Mouse (Mus musculus) liver, postnatal 0 days (tissue): Measurements from ENCODE around the gene Gm43738. TPM values are rescaled to one million over a fixed set of nuclear protein-coding genes. Genes with fewer than 3 reads are reported as not detected.

Experiments used
- ATAC-seq: fragments of 200-750 bp; cut with Nextera tagmentation; 2 replicates; pipeline ENCODE4 v1.8.0; 2017; ENCODE audit warnings: mild to moderate bottlenecking, moderate library complexity
- DNase-seq: peaks from one replicate; pipeline ENCODE4 v3.0.0-alpha.2; 2016
- H3K27ac ChIP-seq: fragments of 300-500 bp; sonication (generic); 2 replicates; pipeline ENCODE4 v1.5.1; 2014; ENCODE audit warnings: antibody characterized with exemption, moderate library complexity, mild to moderate bottlenecking, low read depth
- H3K27me3 ChIP-seq: fragments of 300-500 bp; sonication (generic); 2 replicates; pipeline ENCODE4 v1.6.1; 2014; ENCODE audit warnings: low read length, control low read depth, mixed read lengths; ENCODE audit not compliant: insufficient read depth
- H3K36me3 ChIP-seq: fragments of 300-500 bp; sonication (generic); replicated peaks from 2 replicates; pipeline ENCODE4 v1.6.1; 2014; ENCODE audit warnings: mild to moderate bottlenecking, control low read depth, low read length, moderate library complexity, mixed read lengths; ENCODE audit not compliant: insufficient read depth
- H3K4me1 ChIP-seq: fragments of 300-500 bp; sonication (generic); 2 replicates; pipeline ENCODE4 v1.6.1; 2014; ENCODE audit warnings: antibody characterized with exemption, mild to moderate bottlenecking, control low read depth; ENCODE audit not compliant: insufficient read depth
- H3K4me2 ChIP-seq: fragments of 300-500 bp; sonication (generic); 2 replicates; pipeline ENCODE4 v1.6.1; 2014; ENCODE audit warnings: low read depth, mild to moderate bottlenecking, low read length, moderate library complexity, mixed read lengths
- H3K4me3 ChIP-seq: fragments of 300-500 bp; sonication (generic); 2 replicates; pipeline ENCODE4 v1.5.1; 2014; ENCODE audit warnings: low read depth, low read length
- H3K9ac ChIP-seq: fragments of 300-500 bp; sonication (generic); replicated peaks from 2 replicates; pipeline ENCODE4 v1.6.1; 2014; ENCODE audit warnings: mild to moderate bottlenecking, moderate library complexity
- H3K9me3 ChIP-seq: fragments of 300-500 bp; sonication (generic); 2 replicates; pipeline ENCODE4 v1.6.1; 2016; ENCODE audit warnings: mild to moderate bottlenecking, control low read depth, low read length, mixed read lengths
- CTCF ChIP-seq: sonication (generic); IDR thresholded peaks from 2 replicates; pipeline ENCODE4 v1.5.1; 2016; ENCODE audit warnings: antibody characterized with exemption, low read depth
- EP300 ChIP-seq: IDR thresholded peaks from 2 replicates; pipeline ENCODE4 v1.6.1; 2016; ENCODE audit warnings: antibody characterized with exemption, low read depth, mild to moderate bottlenecking
- WGBS: fragments of 180-500 bp; shearing (Covaris S2); extraction: QIAGEN DNeasy Blood & Tissue Kit; methylation state at CpG from one replicate; pipeline ENCODE4 v1.1.7; 2014; ENCODE audit not compliant: insufficient replicate concordance; 5-methylcytosine and 5-hydroxymethylcytosine counted together
- polyA plus RNA-seq: library from polyadenylated mRNA; unstranded; fragments of >200 nt; fragmentation: Nextera tagmentation; extraction: Ambion mirVana; gene quantifications from 2 replicates; pipeline ENCODE4 v1.2.1, GENCODE M21; 2015

Gene Gm43738
- polyA plus RNA-seq, 1 experiment from 2014 or later, result not detected

- Histone ChIP-seq H3K27me3 (no peaks in the 10 kb centered on the region), H3K4me1 (peaks cover 13% of the 10 kb centered on the region), H3K4me2 (no peak overlapping the region), H3K36me3 (no peaks in the 10 kb centered on the region), H3K27ac (no peak overlapping the region), H3K4me3 (no peak overlapping the region), H3K9ac (no peak overlapping the region), H3K9me3 (no peaks in the 10 kb centered on the region)
- TF ChIP-seq CTCF (no peak), EP300 (no peak)
- WGBS, result 55% methylated on average over 3 of the region's 3 CpGs
- DNase-seq (no peak), ATAC-seq (no peak)
These were observed 6.6 kb upstream of the Gm43738 start for GRCm38 (mm10) chr3:89107545-89107944.

- Histone ChIP-seq H3K4me3 (no peak overlapping the region), H3K9ac (no peak overlapping the region), H3K36me3 (no peaks in the 10 kb centered on the region), H3K4me1 (peaks cover 17% of the 10 kb centered on the region), H3K9me3 (no peaks in the 10 kb centered on the region), H3K27ac (no peak overlapping the region), H3K4me2 (no peak overlapping the region), H3K27me3 (no peaks in the 10 kb centered on the region)
- TF ChIP-seq EP300, result no peak
- no peak for TF ChIP-seq CTCF
- DNase-seq, result no peak
- no peak for ATAC-seq
These were observed 6.0 kb upstream of the Gm43738 start for GRCm38 (mm10) chr3:89106881-89107280.

- Histone ChIP-seq H3K9me3 (no peaks in the 10 kb centered on the region), H3K4me1 (peaks cover 31% of the 10 kb centered on the region), H3K27ac (peak overlapping the region; percentile 75), H3K4me2 (peak overlapping the region; percentile 72; the same call in 1 of the 2 replicates), H3K27me3 (no peaks in the 10 kb centered on the region), H3K36me3 (peaks cover 11% of the 10 kb centered on the region; the same call in 1 of the 2 replicates), H3K9ac (no peak overlapping the region), H3K4me3 (no peak overlapping the region)
- no peak for TF ChIP-seq EP300
- TF ChIP-seq CTCF, result no peak
- ATAC-seq (no peak), DNase-seq (no peak)
- 35% methylated on average over 4 of the region's 4 CpGs for WGBS
These were observed 2.3 kb upstream of the Gm43738 start for GRCm38 (mm10) chr3:89103291-89103595.

- peak overlapping the region; percentile 75 for H3K27ac ChIP-seq
- peaks cover 16% of the 10 kb centered on the region for H3K36me3 ChIP-seq
- no peaks in the 10 kb centered on the region for H3K9me3 ChIP-seq
- no peaks in the 10 kb centered on the region for H3K27me3 ChIP-seq
- H3K4me1 ChIP-seq, result peaks cover 31% of the 10 kb centered on the region
- 48% methylated on average over 12 of the region's 12 CpGs for WGBS
- peak overlapping the region; percentile 54 for H3K4me3 ChIP-seq
- H3K4me2 ChIP-seq, result peak overlapping the region; percentile 72
- no peak for TF ChIP-seq EP300
- TF ChIP-seq CTCF, result no peak
- no peak for DNase-seq
- H3K9ac ChIP-seq, result no peak overlapping the region
- ATAC-seq, result no peak
These were observed 1.8 kb upstream of the Gm43738 start for GRCm38 (mm10) chr3:89102495-89103290.

GRCm38 (mm10) chr3:89101812-89102494, 1.1 kb upstream of the Gm43738 start, which contains the start of gene Fdps:
Fdps (minus strand) TSS chr3:89101959.
- peak within 1 kb of the TSS; percentile 72 for H3K4me2 ChIP-seq
- ATAC-seq (peak; percentile 99), DNase-seq (peak; percentile 95)
- TF ChIP-seq EP300 (peak; percentile 32; the same call in 1 of the 2 replicates), CTCF (peak; percentile 30)
- H3K36me3 ChIP-seq, result peaks cover 23% of the 10 kb centered on the region
- no peaks in the 10 kb centered on the region for H3K9me3 ChIP-seq
- peaks cover 31% of the 10 kb centered on the region for H3K4me1 ChIP-seq
- H3K27me3 ChIP-seq, result no peaks in the 10 kb centered on the region
- peak within 1 kb of the TSS; percentile 75 for H3K27ac ChIP-seq
- WGBS, result under 1% methylated on average over 26 of the region's 26 CpGs
- peak within 1 kb of the TSS; percentile 50 for H3K9ac ChIP-seq
- H3K4me3 ChIP-seq, result peak within 1 kb of the TSS; percentile 54

- peak; percentile 44 for ATAC-seq
- Histone ChIP-seq H3K4me1 (peaks cover 31% of the 10 kb centered on the region), H3K27me3 (no peaks in the 10 kb centered on the region), H3K9me3 (no peaks in the 10 kb centered on the region), H3K4me2 (peak overlapping the region; percentile 72), H3K9ac (peak overlapping the region; percentile 50), H3K4me3 (peak overlapping the region; percentile 54), H3K27ac (peak overlapping the region; percentile 30), H3K36me3 (peaks cover 27% of the 10 kb centered on the region)
- 0% methylated on average over 19 of the region's 19 CpGs for WGBS
- TF ChIP-seq EP300, result no peak
- TF ChIP-seq CTCF, result no peak
- no peak for DNase-seq
These were observed 536 bp upstream of the Gm43738 start for GRCm38 (mm10) chr3:89101459-89101811.
